Mouse (Mus musculus): Measurements from ENCODE around the gene Acp4. TPM values are rescaled to one million over a fixed set of nuclear protein-coding genes. Genes with fewer than 3 reads are reported as not detected.
A peak's percentile ranks its signal among the peaks of the same experiment; 100 is the strongest.

The Acp4 gene
- total and polyA plus RNA-seq, 2 experiments = not detected

GRCm38 (mm10) chr7:44246984-44247470 lies 10.2 kb downstream of the Acp4 start:
- TF ChIP-seq CTCF (IDR thresholded peaks at IDR 0.05; ENCODE audit: low read depth, low read length) = no peak
- TF ChIP-seq POLR2A (IDR thresholded peaks at IDR 0.05; ENCODE audit: extremely low read depth, insufficient read depth, low read length) = no peak
- H3K79me2 ChIP-seq (ENCODE audit: control insufficient read depth, insufficient read depth, low read length) = no peaks in the 10 kb centered on the region

GRCm38 (mm10) chr7:44246055-44246983 lies 10.9 kb downstream of the Acp4 start, which contains the start of the genes 1700028J19Rik and 2410002F23Rik:
TSS of gene 1700028J19Rik (minus strand) at chr7:44246695.
TSS of gene 2410002F23Rik (plus strand) at chr7:44246722.
- peaks cover 6% of the 10 kb centered on the region for H3K36me3 ChIP-seq (ENCODE audit: control insufficient read depth, insufficient read depth, low read length)
- under 1% methylated on average over 62 of the region's 62 CpGs for WGBS
- peak within 1 kb of the TSS; percentile 76 for H3K9ac ChIP-seq (ENCODE audit: low read depth, low read length)
- peaks cover 5% of the 10 kb centered on the region for H3K4me1 ChIP-seq (ENCODE audit: control insufficient read depth, insufficient read depth, low read length)
- H3K27me3 ChIP-seq (ENCODE audit: control insufficient read depth, insufficient read depth, low read length) = no peaks in the 10 kb centered on the region
- peak within 1 kb of the TSS; percentile 86 for H3K27ac ChIP-seq (replicated peaks; ENCODE audit: insufficient read depth, low read depth, low read length)
- TF ChIP-seq POLR2A (IDR thresholded peaks at IDR 0.05; ENCODE audit: extremely low read depth, insufficient read depth, low read length) (peak; percentile 98), CTCF (IDR thresholded peaks at IDR 0.05; ENCODE audit: low read depth, low read length) (no peak)
- no peaks in the 10 kb centered on the region for H3K79me2 ChIP-seq (ENCODE audit: control insufficient read depth, insufficient read depth, low read length)
- H3K4me3 ChIP-seq (ENCODE audit: insufficient read depth, low read depth, low read length) = peak within 1 kb of the TSS; percentile 98
- DNase-seq (ENCODE audit: extremely low read depth, low read depth, low spot score) = peak; percentile 71

More at GRCm38 (mm10) chr7:44246984-44247470, 10.2 kb downstream of the Acp4 start:
- whole genome bisulfite sequencing = under 1% methylated on average over 23 of the region's 23 CpGs
- DNase-seq (ENCODE audit: extremely low read depth, low read depth, low spot score) = peak; percentile 17
- Histone ChIP-seq H3K27ac (replicated peaks; ENCODE audit: insufficient read depth, low read depth, low read length) (peak overlapping the region; percentile 33), H3K4me3 (ENCODE audit: insufficient read depth, low read depth, low read length) (peak overlapping the region; percentile 98), H3K36me3 (ENCODE audit: control insufficient read depth, insufficient read depth, low read length) (peaks cover 6% of the 10 kb centered on the region), H3K27me3 (ENCODE audit: control insufficient read depth, insufficient read depth, low read length) (no peaks in the 10 kb centered on the region), H3K4me1 (ENCODE audit: control insufficient read depth, insufficient read depth, low read length) (peaks cover 5% of the 10 kb centered on the region), H3K9ac (ENCODE audit: low read depth, low read length) (peak overlapping the region; percentile 76)

- DNase-seq (ENCODE audit: extremely low read depth, low read depth, low spot score) = no peak
- Histone ChIP-seq H3K4me1 (ENCODE audit: control insufficient read depth, insufficient read depth, low read length) (peaks cover 8% of the 10 kb centered on the region), H3K27ac (replicated peaks; ENCODE audit: insufficient read depth, low read depth, low read length) (no peak overlapping the region), H3K27me3 (ENCODE audit: control insufficient read depth, insufficient read depth, low read length) (no peaks in the 10 kb centered on the region), H3K36me3 (ENCODE audit: control insufficient read depth, insufficient read depth, low read length) (peaks cover 4% of the 10 kb centered on the region), H3K4me3 (ENCODE audit: insufficient read depth, low read depth, low read length) (no peak overlapping the region), H3K9ac (ENCODE audit: low read depth, low read length) (no peak overlapping the region), H3K79me2 (ENCODE audit: control insufficient read depth, insufficient read depth, low read length) (no peaks in the 10 kb centered on the region)
- TF ChIP-seq POLR2A (IDR thresholded peaks at IDR 0.05; ENCODE audit: extremely low read depth, insufficient read depth, low read length) = no peak
- no peak for TF ChIP-seq CTCF (IDR thresholded peaks at IDR 0.05; ENCODE audit: low read depth, low read length)
- 61% methylated on average over 1 of the region's 1 CpGs for WGBS
Measured at GRCm38 (mm10) chr7:44244080-44244479, 13.1 kb downstream of the Acp4 start.

- H3K9ac ChIP-seq (ENCODE audit: low read depth, low read length) = no peak overlapping the region
- no peak for TF ChIP-seq POLR2A (IDR thresholded peaks at IDR 0.05; ENCODE audit: extremely low read depth, insufficient read depth, low read length)
- peak; percentile 26; the same call in 1 of the 2 replicates for TF ChIP-seq CTCF (IDR thresholded peaks at IDR 0.05; ENCODE audit: low read depth, low read length)
- H3K4me3 ChIP-seq (ENCODE audit: insufficient read depth, low read depth, low read length) = no peak overlapping the region
- H3K36me3 ChIP-seq (ENCODE audit: control insufficient read depth, insufficient read depth, low read length) = no peaks in the 10 kb centered on the region
- peaks cover 7% of the 10 kb centered on the region for H3K4me1 ChIP-seq (ENCODE audit: control insufficient read depth, insufficient read depth, low read length)
- 75% methylated on average over 2 of the region's 2 CpGs for WGBS
- H3K27ac ChIP-seq (replicated peaks; ENCODE audit: insufficient read depth, low read depth, low read length) = no peak overlapping the region
- DNase-seq (ENCODE audit: extremely low read depth, low read depth, low spot score) = no peak
- no peaks in the 10 kb centered on the region for H3K27me3 ChIP-seq (ENCODE audit: control insufficient read depth, insufficient read depth, low read length)
- no peaks in the 10 kb centered on the region for H3K79me2 ChIP-seq (ENCODE audit: control insufficient read depth, insufficient read depth, low read length)
Measured at GRCm38 (mm10) chr7:44241163-44241562, 16.0 kb downstream of the Acp4 start.

- WGBS = 18% methylated on average over 1 of the region's 1 CpGs
- Histone ChIP-seq H3K4me1 (ENCODE audit: control insufficient read depth, insufficient read depth, low read length) (peaks cover 7% of the 10 kb centered on the region), H3K27me3 (ENCODE audit: control insufficient read depth, insufficient read depth, low read length) (no peaks in the 10 kb centered on the region), H3K79me2 (ENCODE audit: control insufficient read depth, insufficient read depth, low read length) (no peaks in the 10 kb centered on the region), H3K36me3 (ENCODE audit: control insufficient read depth, insufficient read depth, low read length) (no peaks in the 10 kb centered on the region), H3K4me3 (ENCODE audit: insufficient read depth, low read depth, low read length) (no peak overlapping the region), H3K27ac (replicated peaks; ENCODE audit: insufficient read depth, low read depth, low read length) (no peak overlapping the region), H3K9ac (ENCODE audit: low read depth, low read length) (no peak overlapping the region)
- TF ChIP-seq CTCF (IDR thresholded peaks at IDR 0.05; ENCODE audit: low read depth, low read length) (no peak), POLR2A (IDR thresholded peaks at IDR 0.05; ENCODE audit: extremely low read depth, insufficient read depth, low read length) (no peak)
- peak; percentile 77 for DNase-seq (ENCODE audit: extremely low read depth, low read depth, low spot score)
Measured at GRCm38 (mm10) chr7:44240712-44241111, 16.5 kb downstream of the Acp4 start.

Data from liver, adult 2 months (tissue).